Mouse (Mus musculus): ENCODE results near the gene Rbmxl1. TPM values are rescaled to one million over a fixed set of nuclear protein-coding genes. Genes with fewer than 3 reads are reported as not detected.
"Not testable (repeated sequence)": the region's sequence is repeated elsewhere in the genome, so short reads cannot be mapped to it uniquely, and the experiment has no call there.

The Rbmxl1 gene
- polyA plus RNA-seq, 1 experiment from 2014 or later, result 190 TPM

DNA sequence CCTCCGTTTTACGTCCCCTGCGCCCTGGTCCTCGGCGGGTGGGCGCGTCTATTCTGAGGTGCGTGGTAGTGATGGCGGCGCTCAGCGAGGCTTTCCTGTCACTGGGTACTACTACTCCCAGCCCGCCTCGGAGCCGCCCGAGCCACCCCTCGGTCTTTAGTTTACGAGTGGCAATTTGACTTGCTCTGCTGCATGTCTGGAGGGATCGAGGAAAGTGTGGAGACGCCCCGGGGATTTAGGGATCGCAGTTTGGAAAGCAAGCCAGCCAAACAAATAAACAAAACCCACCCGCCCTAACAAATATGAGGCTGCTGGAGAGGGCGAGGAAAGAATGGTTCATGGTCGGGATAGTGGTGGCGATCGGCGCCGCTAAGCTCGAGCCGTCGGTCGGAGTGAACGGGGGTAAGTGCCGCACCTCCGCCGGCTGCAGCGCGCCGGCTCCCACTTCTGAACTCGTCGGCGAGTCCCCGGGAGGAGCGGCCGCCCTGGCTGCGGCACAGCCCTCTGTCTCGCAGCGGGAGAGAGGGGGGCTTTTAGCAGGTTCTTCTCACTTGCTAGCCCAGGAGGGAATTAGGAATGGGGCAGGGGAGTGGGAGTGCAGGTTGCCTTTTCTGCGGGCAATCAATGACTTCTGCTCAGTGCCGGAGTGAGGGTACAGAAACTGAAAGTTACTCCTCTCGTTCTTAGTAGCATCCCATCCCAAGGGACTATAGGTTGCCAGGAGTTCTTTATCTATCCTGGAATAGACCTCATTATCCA lies 754 bp upstream of the Rbmxl1 start, which contains the start of gene Slc10a7:
TSS of gene Slc10a7 (plus strand) at position 74 of the 759 bp plus-strand sequence.
- Histone ChIP-seq H3K27ac (ENCODE audit: low read depth, low read length) (peak within 1 kb of the TSS; percentile 91), H3K9me3 (ENCODE audit: control insufficient read depth, low read length) (no peaks in the 10 kb centered on the region), H3K4me2 (ENCODE audit: low read depth, low read length) (peak within 1 kb of the TSS; percentile 85), H3K9ac (replicated peaks; ENCODE audit: low read depth, low read length) (peak within 1 kb of the TSS; percentile 98), H3K4me3 (ENCODE audit: low read depth, low read length) (peak within 1 kb of the TSS; percentile 95), H3K4me1 (ENCODE audit: control insufficient read depth, insufficient read depth, low read length) (peaks cover 8% of the 10 kb centered on the region), H3K36me3 (ENCODE audit: control insufficient read depth, insufficient read depth, low read length) (peaks cover 6% of the 10 kb centered on the region), H3K27me3 (ENCODE audit: control insufficient read depth, insufficient read depth, low read length) (no peaks in the 10 kb centered on the region)
- ATAC-seq (ENCODE audit: low read depth), result peak; percentile 98
- under 1% methylated on average over 51 of the region's 51 CpGs for WGBS

DNA sequence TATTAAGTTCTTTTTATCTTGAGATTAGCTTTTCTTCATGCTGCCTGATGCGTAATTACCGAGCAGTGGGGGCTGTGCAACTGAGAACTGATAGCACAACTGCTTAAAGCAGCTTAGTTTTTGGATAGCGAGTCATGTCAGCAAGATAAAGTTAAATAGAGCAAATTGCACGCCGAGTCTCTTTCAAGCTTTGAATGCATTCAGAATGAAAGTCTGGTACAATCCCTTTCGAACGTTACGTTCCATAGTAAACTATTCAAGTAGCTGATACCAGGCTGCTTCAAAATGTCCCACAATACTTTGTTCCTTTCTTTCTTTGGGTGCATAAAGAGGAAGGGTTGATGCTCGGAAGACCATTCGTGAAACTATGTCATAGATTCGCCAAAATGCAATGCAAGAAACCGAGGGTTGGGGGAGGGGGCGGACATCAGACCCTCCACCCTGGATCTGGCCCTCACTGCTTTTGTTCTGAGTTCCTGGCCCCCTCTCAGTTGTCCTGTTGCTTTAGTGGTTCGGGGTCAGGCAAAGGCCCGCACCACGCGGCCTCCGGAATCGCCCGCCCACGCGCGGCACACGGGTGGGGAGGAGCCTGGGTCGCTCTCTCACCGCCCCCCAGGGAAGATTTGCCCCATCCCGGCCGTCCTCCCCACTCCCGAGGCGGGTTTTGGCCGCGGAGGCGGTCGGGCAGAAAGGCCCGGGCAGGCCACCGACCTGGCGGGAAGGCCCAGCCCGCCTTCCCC lies 549 bp downstream of the Rbmxl1 start:
- no peaks in the 10 kb centered on the region for H3K27me3 ChIP-seq (ENCODE audit: control insufficient read depth, insufficient read depth, low read length)
- H3K9me3 ChIP-seq (ENCODE audit: control insufficient read depth, low read length), result no peaks in the 10 kb centered on the region
- peak overlapping the region; percentile 98 for H3K9ac ChIP-seq (replicated peaks; ENCODE audit: low read depth, low read length)
- ATAC-seq (ENCODE audit: low read depth), result peak; percentile 47
- H3K4me2 ChIP-seq (ENCODE audit: low read depth, low read length), result peak overlapping the region; percentile 85
- peaks cover 8% of the 10 kb centered on the region for H3K4me1 ChIP-seq (ENCODE audit: control insufficient read depth, insufficient read depth, low read length)
- H3K4me3 ChIP-seq (ENCODE audit: low read depth, low read length), result peak overlapping the region; percentile 95
- under 1% methylated on average over 38 of the region's 38 CpGs for WGBS
- H3K27ac ChIP-seq (ENCODE audit: low read depth, low read length), result peak overlapping the region; percentile 91
- H3K36me3 ChIP-seq (ENCODE audit: control insufficient read depth, insufficient read depth, low read length), result peaks cover 11% of the 10 kb centered on the region

DNA sequence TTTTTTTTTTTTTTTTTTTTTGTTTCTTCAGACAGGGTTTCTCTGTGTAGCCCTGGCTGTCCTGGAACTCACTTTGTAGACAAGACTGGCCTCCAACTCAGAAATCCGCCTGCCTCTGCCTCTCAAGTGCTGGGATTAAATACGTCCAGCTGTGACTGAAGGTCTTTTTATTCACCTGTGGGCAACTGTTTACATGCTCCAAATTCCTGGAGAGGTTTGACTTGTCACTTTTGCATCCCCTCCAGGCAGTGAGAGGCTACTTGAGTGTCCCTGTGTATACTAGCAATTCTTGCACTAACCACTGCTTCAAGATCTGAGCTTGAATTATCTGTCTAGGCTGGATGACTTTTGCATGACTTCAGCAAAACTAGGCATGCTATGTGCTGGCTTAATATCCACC lies 6.0 kb downstream of the Rbmxl1 start:
- 87% methylated on average over 2 of the region's 2 CpGs for WGBS
- H3K9ac ChIP-seq (replicated peaks; ENCODE audit: low read depth, low read length), result no peak overlapping the region
- no peaks in the 10 kb centered on the region for H3K27me3 ChIP-seq (ENCODE audit: control insufficient read depth, insufficient read depth, low read length)
- no peak overlapping the region for H3K4me3 ChIP-seq (ENCODE audit: low read depth, low read length)
- H3K4me2 ChIP-seq (ENCODE audit: low read depth, low read length), result no peak overlapping the region
- no peaks in the 10 kb centered on the region for H3K9me3 ChIP-seq (ENCODE audit: control insufficient read depth, low read length)
- no peak for ATAC-seq (ENCODE audit: low read depth)
- peaks cover 11% of the 10 kb centered on the region for H3K36me3 ChIP-seq (ENCODE audit: control insufficient read depth, insufficient read depth, low read length)
- H3K27ac ChIP-seq (ENCODE audit: low read depth, low read length), result no peak overlapping the region
- H3K4me1 ChIP-seq (ENCODE audit: control insufficient read depth, insufficient read depth, low read length), result peaks cover 5% of the 10 kb centered on the region

DNA sequence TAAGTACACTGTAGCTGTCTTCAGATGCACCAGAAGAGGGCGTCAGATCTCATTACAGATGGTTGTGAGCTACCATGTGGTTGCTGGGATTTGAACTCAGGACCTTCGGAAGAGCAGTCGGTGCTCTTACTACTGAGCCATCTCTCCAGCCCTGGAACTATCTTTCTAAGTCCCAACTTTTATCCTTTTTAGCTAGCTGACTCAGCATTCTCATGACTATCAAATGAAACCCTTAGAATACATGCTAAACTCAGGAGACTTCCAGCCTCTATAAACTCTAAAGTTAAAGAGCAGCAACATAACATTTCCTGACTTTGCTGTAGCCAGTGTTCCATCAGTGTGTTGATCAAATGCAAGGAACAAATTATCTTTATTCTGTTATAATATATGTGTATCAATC lies 12.4 kb downstream of the Rbmxl1 start:
- not testable (repeated sequence) for H3K4me3 ChIP-seq (ENCODE audit: low read depth, low read length); ATAC-seq (ENCODE audit: low read depth); H3K9me3 ChIP-seq (ENCODE audit: control insufficient read depth, low read length); H3K27me3 ChIP-seq (ENCODE audit: control insufficient read depth, insufficient read depth, low read length); H3K27ac ChIP-seq (ENCODE audit: low read depth, low read length); H3K36me3 ChIP-seq (ENCODE audit: control insufficient read depth, insufficient read depth, low read length); H3K4me1 ChIP-seq (ENCODE audit: control insufficient read depth, insufficient read depth, low read length); H3K4me2 ChIP-seq (ENCODE audit: low read depth, low read length); H3K9ac ChIP-seq (replicated peaks; ENCODE audit: low read depth, low read length)
- WGBS, result 90% methylated on average over 3 of the region's 3 CpGs

DNA sequence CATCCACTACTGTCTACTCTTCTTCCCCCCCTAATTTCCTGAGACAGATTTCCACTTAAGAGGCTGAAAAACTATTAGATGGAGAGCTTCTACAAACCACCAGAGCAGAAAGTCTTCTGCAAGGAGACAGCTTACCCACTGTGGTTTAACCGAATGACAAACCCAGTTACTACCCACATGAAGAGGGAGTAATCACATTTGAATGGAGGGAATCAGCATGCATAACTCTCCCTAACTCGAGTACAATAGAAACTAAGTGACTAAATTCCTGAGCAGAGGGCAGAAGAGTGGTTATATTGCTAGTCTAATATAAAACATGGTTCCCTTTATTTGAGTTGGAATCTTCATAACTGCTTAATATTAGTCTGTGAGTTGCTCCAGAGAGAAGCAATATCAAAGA lies 15.7 kb downstream of the Rbmxl1 start:
- 24% methylated on average over 2 of the region's 2 CpGs for WGBS
- ATAC-seq (ENCODE audit: low read depth), result no peak

DNA sequence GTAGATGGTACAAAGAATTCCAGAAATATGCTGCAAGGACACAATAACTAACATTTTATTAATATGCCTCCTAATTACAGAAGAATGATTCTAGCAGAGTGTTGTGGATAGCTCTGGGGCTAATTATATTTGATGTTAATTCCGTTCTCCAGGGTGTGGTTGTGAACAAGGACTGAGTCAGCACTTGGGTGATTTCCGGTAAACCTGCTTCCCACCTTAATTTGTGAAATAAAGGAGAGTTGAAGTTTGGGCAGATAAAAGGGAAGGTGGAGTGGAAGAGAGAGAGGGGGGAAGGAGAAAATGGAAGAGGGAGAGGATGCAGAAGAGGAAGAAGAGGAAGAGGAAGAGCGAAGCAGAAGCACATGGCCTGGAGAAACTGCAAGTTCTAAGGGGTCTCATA lies 19.0 kb downstream of the Rbmxl1 start:
- Histone ChIP-seq H3K27me3 (ENCODE audit: control insufficient read depth, insufficient read depth, low read length) (no peaks in the 10 kb centered on the region), H3K4me3 (ENCODE audit: low read depth, low read length) (no peak overlapping the region), H3K9me3 (ENCODE audit: control insufficient read depth, low read length) (no peaks in the 10 kb centered on the region), H3K27ac (ENCODE audit: low read depth, low read length) (no peak overlapping the region), H3K4me1 (ENCODE audit: control insufficient read depth, insufficient read depth, low read length) (no peaks in the 10 kb centered on the region), H3K9ac (replicated peaks; ENCODE audit: low read depth, low read length) (no peak overlapping the region), H3K36me3 (ENCODE audit: control insufficient read depth, insufficient read depth, low read length) (no peaks in the 10 kb centered on the region), H3K4me2 (ENCODE audit: low read depth, low read length) (no peak overlapping the region)
- 77% methylated on average over 3 of the region's 3 CpGs for WGBS
- ATAC-seq (ENCODE audit: low read depth), result no peak

More for the DNA sequence above, 15.7 kb downstream of the Rbmxl1 start:
- Histone ChIP-seq H3K9me3 (ENCODE audit: control insufficient read depth, low read length) (no peaks in the 10 kb centered on the region), H3K4me1 (ENCODE audit: control insufficient read depth, insufficient read depth, low read length) (no peaks in the 10 kb centered on the region), H3K36me3 (ENCODE audit: control insufficient read depth, insufficient read depth, low read length) (no peaks in the 10 kb centered on the region), H3K4me3 (ENCODE audit: low read depth, low read length) (no peak overlapping the region), H3K4me2 (ENCODE audit: low read depth, low read length) (no peak overlapping the region), H3K27ac (ENCODE audit: low read depth, low read length) (no peak overlapping the region), H3K27me3 (ENCODE audit: control insufficient read depth, insufficient read depth, low read length) (no peaks in the 10 kb centered on the region), H3K9ac (replicated peaks; ENCODE audit: low read depth, low read length) (no peak overlapping the region)

DNA sequence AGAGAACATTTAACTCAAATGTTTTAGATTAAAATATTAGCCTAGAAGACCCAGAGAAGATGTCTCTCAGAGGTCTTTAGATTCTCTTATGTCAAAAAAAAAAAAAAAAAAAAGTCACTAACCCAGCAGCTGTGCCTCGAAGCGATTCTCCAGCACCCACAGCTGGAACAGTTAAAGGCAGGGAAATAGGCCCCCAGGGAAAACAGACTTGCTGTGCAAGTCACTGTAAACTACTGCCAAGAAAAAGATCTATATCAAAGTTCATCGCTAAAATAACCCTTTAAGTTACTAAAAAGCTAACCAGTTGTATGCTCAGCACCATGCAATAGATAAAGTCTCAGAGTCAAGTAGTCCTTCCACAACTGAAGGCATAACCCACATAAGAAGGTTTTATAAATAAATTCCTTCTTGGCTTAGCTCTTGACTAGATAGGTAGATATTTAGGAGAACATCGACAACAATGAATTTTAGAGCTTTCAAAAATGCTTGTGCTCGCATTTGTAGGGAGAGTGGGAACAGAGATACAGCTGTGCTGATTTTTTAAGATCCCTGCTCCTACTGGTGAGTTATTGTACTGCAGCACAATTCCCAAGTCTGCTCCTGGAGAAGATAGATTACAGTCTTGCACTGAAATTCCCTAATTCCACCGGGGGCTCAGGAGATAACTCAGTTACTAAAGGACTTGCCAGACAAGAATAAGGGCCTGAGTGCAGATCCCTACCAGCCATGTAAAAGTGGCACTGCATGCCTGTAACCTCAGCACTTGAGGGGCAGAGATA lies 31.5 kb downstream of the Rbmxl1 start:
- H3K4me1 ChIP-seq (ENCODE audit: control insufficient read depth, insufficient read depth, low read length), result no peaks in the 10 kb centered on the region
- whole genome bisulfite sequencing, result 56% methylated on average over 6 of the region's 6 CpGs
- H3K9me3 ChIP-seq (ENCODE audit: control insufficient read depth, low read length), result no peaks in the 10 kb centered on the region

DNA sequence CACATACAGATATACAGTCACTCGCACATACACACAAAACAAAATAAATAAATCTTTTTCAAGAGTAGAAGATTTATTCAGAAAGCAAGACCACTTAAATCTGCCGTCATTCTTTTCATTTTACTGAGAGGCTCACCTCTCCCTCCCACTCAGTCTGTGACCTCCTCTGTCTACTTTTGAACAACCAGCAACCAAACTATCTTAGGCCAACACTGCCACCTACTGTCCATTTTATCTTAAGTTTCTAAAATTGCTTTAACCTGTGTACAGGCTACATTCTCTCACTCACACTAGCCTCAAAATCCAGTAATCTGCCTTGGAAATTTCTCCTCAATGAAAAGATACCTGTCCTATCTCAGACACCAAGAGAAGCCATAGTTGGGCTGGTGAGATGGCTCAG lies 40.8 kb downstream of the Rbmxl1 start:
- no peak overlapping the region for H3K9ac ChIP-seq (replicated peaks; ENCODE audit: low read depth, low read length)
- no peaks in the 10 kb centered on the region for H3K27me3 ChIP-seq (ENCODE audit: control insufficient read depth, insufficient read depth, low read length)
- no peak overlapping the region for H3K27ac ChIP-seq (ENCODE audit: low read depth, low read length)
- no peaks in the 10 kb centered on the region for H3K4me1 ChIP-seq (ENCODE audit: control insufficient read depth, insufficient read depth, low read length)
- no peaks in the 10 kb centered on the region for H3K36me3 ChIP-seq (ENCODE audit: control insufficient read depth, insufficient read depth, low read length)
- no peak for ATAC-seq (ENCODE audit: low read depth)
- no peak overlapping the region for H3K4me2 ChIP-seq (ENCODE audit: low read depth, low read length)
- H3K4me3 ChIP-seq (ENCODE audit: low read depth, low read length), result no peak overlapping the region
- 89% methylated on average over 2 of the region's 2 CpGs for WGBS
- H3K9me3 ChIP-seq (ENCODE audit: control insufficient read depth, low read length), result no peaks in the 10 kb centered on the region

More for the DNA sequence above, 31.5 kb downstream of the Rbmxl1 start:
- no peak for ATAC-seq (ENCODE audit: low read depth)
- Histone ChIP-seq H3K27me3 (ENCODE audit: control insufficient read depth, insufficient read depth, low read length) (no peaks in the 10 kb centered on the region), H3K9ac (replicated peaks; ENCODE audit: low read depth, low read length) (no peak overlapping the region), H3K4me3 (ENCODE audit: low read depth, low read length) (no peak overlapping the region), H3K4me2 (ENCODE audit: low read depth, low read length) (no peak overlapping the region), H3K36me3 (ENCODE audit: control insufficient read depth, insufficient read depth, low read length) (no peaks in the 10 kb centered on the region), H3K27ac (ENCODE audit: low read depth, low read length) (no peak overlapping the region)
